Mouse (Mus musculus) neural tube, embryonic 13.5 days (tissue): ENCODE measurements at regions not wholly inside any gene's neighbourhood (a gene's known extent, or its start where the extent isn't known, plus 50 kb on each side); places are given as distances from the start of the nearest gene placed in this dataset.

Experiments used
- ATAC-seq: fragments of 200-750 bp; cut with Nextera tagmentation; 2 replicates; pipeline ENCODE4 v1.8.0; 2017; ENCODE audit warnings: low read depth, mild to moderate bottlenecking, moderate TSS enrichment, moderate library complexity
- H3K27ac ChIP-seq: fragments of 300-500 bp; sonication (generic); replicated peaks from 2 replicates; pipeline ENCODE4 v1.5.1; 2015; ENCODE audit warnings: moderate library complexity, mild to moderate bottlenecking, inconsistent platforms
- H3K27me3 ChIP-seq: fragments of 300-500 bp; sonication (generic); 2 replicates; pipeline ENCODE4 v1.6.1; 2015; ENCODE audit warnings: mild to moderate bottlenecking, inconsistent platforms
- H3K36me3 ChIP-seq: fragments of 300-500 bp; sonication (generic); 2 replicates; pipeline ENCODE4 v1.6.1; 2015; ENCODE audit warnings: mild to moderate bottlenecking, inconsistent platforms
- H3K4me1 ChIP-seq: fragments of 300-500 bp; sonication (generic); replicated peaks from 2 replicates; pipeline ENCODE4 v1.6.1; 2015; ENCODE audit warnings: inconsistent platforms
- H3K4me2 ChIP-seq: fragments of 300-500 bp; sonication (generic); 2 replicates; pipeline ENCODE4 v1.6.1; 2015; ENCODE audit warnings: inconsistent platforms, mild to moderate bottlenecking, moderate library complexity
- H3K4me3 ChIP-seq: fragments of 300-500 bp; sonication (generic); 2 replicates; pipeline ENCODE4 v1.5.1; 2015; ENCODE audit warnings: mild to moderate bottlenecking, inconsistent platforms
- H3K9ac ChIP-seq: fragments of 300-500 bp; sonication (generic); 2 replicates; pipeline ENCODE4 v1.6.1; 2015; ENCODE audit warnings: moderate library complexity, mild to moderate bottlenecking, inconsistent platforms
- H3K9me3 ChIP-seq: fragments of 300-500 bp; sonication (generic); 2 replicates; pipeline ENCODE4 v1.6.1; 2016; ENCODE audit warnings: inconsistent platforms
- WGBS: fragments of 180-500 bp; shearing (Covaris S2); methylation state at CpG from one replicate; pipeline ENCODE4 v1.1.7; 2015; 5-methylcytosine and 5-hydroxymethylcytosine counted together

DNA sequence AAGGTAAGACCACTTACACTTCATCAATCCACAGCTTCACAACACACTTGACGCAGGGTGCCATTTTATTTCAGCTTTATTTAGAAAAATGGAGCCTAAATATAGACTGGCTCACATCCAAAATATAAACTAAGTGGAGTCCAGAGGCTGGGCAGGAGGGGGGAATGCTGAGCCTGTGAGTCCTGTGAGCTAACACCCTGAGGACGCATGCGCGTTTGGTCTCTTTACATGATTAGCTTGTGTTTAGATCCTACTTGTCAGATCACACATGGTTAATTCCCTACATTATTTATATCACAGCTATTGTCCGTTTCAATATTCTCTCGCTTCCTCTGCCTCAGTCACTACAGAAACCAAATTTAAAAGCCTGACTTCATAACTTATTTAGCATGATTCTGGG lies 99.1 kb upstream of the Hnrnpa3 start:
- 48% methylated on average over 6 of the region's 6 CpGs for WGBS
- no peak overlapping the region for H3K9ac ChIP-seq

DNA sequence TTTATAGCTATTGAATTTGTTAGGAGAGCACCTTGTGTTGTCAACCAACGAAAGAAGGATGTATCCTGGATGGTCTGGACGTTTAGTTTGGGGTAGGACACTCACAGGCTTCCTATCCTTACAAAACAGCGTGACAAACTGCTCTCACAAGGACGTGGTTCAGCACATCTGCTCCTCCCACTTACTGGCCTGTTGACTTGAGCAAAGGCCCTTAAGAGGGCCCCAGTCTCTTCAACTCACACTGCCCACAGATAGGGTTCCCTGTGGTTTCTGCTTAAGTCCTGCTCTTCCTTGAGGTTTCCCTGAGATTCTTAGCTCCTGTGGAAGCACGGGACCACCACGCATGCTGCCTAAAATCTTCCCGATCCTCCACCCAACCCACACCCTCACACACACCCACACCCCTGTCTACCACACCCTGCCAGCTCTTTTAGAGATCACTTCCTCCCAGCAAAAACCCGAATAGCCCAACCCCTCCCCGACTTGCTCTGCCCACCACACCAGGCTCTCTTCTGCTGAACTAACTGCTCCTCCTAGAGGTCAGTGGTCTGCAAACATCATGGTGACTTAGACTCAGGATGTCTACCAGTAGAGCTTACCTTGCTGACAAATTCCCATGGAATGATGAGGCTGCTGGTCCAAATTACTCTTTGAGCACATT lies 95.7 kb upstream of the Hnrnpa3 start:
- H3K9me3 ChIP-seq: no peaks in the 10 kb centered on the region
- H3K27me3 ChIP-seq: no peaks in the 10 kb centered on the region
- ATAC-seq: no peak
- H3K9ac ChIP-seq: no peak overlapping the region
- 63% methylated on average over 9 of the region's 9 CpGs for WGBS
- no peaks in the 10 kb centered on the region for H3K36me3 ChIP-seq
- H3K4me1 ChIP-seq: peaks cover 3% of the 10 kb centered on the region; the same call in 1 of the 2 replicates
- H3K4me2 ChIP-seq: no peak overlapping the region
- H3K27ac ChIP-seq: no peak overlapping the region
- H3K4me3 ChIP-seq: no peak overlapping the region

More for the DNA sequence above, 99.1 kb upstream of the Hnrnpa3 start:
- Histone ChIP-seq H3K9me3 (no peaks in the 10 kb centered on the region), H3K4me3 (no peak overlapping the region), H3K27ac (no peak overlapping the region), H3K36me3 (no peaks in the 10 kb centered on the region), H3K4me1 (0 out of 2 replicates have a peak, but pooled peaks cover 3% of the 10 kb centered on the region), H3K4me2 (no peak overlapping the region), H3K27me3 (no peaks in the 10 kb centered on the region)
- ATAC-seq: no peak

DNA sequence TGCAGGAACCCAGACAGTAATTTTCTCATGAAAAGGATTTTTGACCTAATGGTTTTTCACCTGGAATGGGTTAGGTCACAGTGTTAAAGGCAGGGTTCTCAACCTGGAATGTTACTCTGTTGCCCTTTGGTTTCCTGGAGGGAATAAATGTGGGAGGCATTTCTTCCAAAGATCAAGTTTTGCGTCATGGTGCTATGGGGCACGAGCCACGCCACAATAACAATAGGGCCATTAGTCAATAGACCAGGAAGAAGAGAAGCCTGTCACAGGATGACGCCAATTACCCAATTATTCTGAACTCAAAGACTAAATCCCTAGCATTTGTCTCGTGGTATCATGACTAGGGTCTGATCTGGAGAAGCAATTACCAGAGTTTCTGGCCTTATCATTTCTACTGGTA lies 94.3 kb upstream of the Hnrnpa3 start:
- Histone ChIP-seq H3K4me2 (no peak overlapping the region), H3K9ac (no peak overlapping the region), H3K27me3 (no peaks in the 10 kb centered on the region), H3K27ac (no peak overlapping the region), H3K4me3 (no peak overlapping the region), H3K36me3 (no peaks in the 10 kb centered on the region), H3K4me1 (peaks cover 1% of the 10 kb centered on the region; the same call in 1 of the 2 replicates), H3K9me3 (no peaks in the 10 kb centered on the region)
- 42% methylated on average over 5 of the region's 5 CpGs for WGBS
- no peak for ATAC-seq

DNA sequence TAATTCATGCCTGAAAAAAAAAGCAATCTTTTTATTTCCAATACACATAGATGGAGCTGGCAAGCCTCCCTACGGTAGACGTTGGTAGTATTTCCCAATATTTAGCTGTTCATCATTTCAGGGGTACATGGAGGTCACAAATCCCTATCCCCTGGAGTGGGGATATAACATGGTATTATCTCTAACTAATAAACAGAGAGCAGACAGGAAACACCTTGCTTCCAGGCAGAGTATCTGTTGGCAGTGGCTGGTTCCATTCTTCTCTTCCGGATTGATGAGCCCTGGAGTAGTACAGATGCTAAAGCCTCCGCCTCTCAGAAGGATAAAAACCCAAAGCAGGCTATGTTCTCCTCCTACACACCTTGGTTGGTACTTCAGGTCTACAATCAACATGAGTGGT lies 91.9 kb upstream of the Hnrnpa3 start:
- no peaks in the 10 kb centered on the region for H3K36me3 ChIP-seq
- H3K9me3 ChIP-seq: no peaks in the 10 kb centered on the region
- no peak overlapping the region for H3K27ac ChIP-seq
- no peak overlapping the region for H3K4me2 ChIP-seq
- no peak overlapping the region for H3K4me3 ChIP-seq
- 91% methylated on average over 4 of the region's 4 CpGs for WGBS
- no peaks in the 10 kb centered on the region; the same call in 1 of the 2 replicates for H3K4me1 ChIP-seq
- no peak overlapping the region for H3K9ac ChIP-seq
- no peaks in the 10 kb centered on the region for H3K27me3 ChIP-seq
- no peak for ATAC-seq

DNA sequence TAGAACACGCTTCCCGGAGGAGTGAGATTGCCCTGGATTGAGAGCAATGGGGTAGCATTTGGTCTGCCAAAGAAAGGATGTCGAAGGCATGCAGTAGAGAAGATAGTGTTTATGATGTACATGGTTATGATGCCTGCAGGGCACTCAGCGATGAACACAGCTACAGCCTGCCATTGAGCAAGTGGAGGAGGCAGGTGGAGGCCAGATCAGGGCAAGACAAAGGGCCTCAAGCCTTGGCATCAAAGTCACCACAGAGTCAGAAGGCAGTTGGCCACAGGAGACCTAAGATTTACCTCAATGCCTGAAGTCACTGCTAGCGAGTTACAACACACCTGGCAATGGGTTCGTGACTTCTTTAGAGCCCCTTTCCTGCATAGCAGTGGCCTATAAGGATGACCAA lies 89.3 kb upstream of the Hnrnpa3 start:
- Histone ChIP-seq H3K4me2 (no peak overlapping the region), H3K4me3 (no peak overlapping the region), H3K4me1 (no peaks in the 10 kb centered on the region; the same call in 1 of the 2 replicates), H3K9ac (no peak overlapping the region), H3K9me3 (no peaks in the 10 kb centered on the region), H3K36me3 (no peaks in the 10 kb centered on the region), H3K27ac (no peak overlapping the region), H3K27me3 (no peaks in the 10 kb centered on the region)
- 82% methylated on average over 6 of the region's 6 CpGs for WGBS
- ATAC-seq: no peak

DNA sequence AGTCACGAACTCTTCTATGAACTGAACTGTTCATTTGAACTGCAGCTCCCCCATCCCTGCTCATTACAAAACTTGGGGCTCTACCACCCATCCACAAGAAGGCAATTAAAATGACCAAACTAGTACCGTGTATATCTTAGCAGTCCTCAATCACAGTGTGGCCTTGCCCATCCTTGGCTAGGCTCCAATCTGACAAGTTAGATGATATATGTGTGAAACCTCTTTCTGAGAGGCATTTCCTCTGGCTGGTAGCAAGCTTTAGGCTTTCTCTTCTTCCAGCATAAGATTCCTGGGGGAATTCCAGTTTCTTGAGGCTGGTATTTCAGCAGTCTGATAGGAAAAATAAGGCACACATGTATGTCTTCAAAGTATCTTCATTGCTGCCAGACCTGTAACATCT lies 88.8 kb upstream of the Hnrnpa3 start:
- WGBS: 76% methylated on average over 2 of the region's 2 CpGs
- H3K4me2 ChIP-seq: no peak overlapping the region
- ATAC-seq: no peak

DNA sequence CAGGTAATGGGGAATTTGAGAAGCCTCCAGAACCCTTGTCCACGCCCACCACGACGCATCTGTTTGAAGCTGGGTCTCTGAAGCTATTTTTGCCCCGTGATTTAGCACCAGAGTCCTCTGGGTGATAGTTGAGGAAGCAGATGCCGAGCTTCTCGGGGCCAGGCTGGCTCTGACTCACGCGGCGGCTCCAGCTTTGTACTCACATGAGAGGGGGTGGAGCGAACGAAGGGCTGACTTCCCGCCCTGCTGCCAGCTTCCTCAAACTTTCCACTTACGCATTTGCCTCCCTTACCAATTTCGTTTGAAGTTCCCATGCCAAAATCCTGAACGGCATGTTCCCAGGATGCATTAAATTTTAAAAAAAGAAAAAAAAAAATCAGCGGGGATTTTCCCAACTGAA lies 74.1 kb upstream of the Hnrnpa3 start:
- H3K36me3 ChIP-seq: no peaks in the 10 kb centered on the region
- no peaks in the 10 kb centered on the region for H3K9me3 ChIP-seq
- no peak overlapping the region for H3K27ac ChIP-seq
- H3K27me3 ChIP-seq: no peaks in the 10 kb centered on the region
- peak overlapping the region; percentile 52 for H3K4me2 ChIP-seq
- peaks cover 17% of the 10 kb centered on the region for H3K4me1 ChIP-seq
- H3K4me3 ChIP-seq: peak overlapping the region; percentile 19
- no peak for ATAC-seq
- H3K9ac ChIP-seq: peak overlapping the region; percentile 26
- WGBS: 2% methylated on average over 16 of the region's 16 CpGs

More for the DNA sequence above, 88.8 kb upstream of the Hnrnpa3 start:
- Histone ChIP-seq H3K9me3 (no peaks in the 10 kb centered on the region), H3K4me1 (no peaks in the 10 kb centered on the region; the same call in 1 of the 2 replicates), H3K36me3 (no peaks in the 10 kb centered on the region), H3K27me3 (no peaks in the 10 kb centered on the region), H3K9ac (no peak overlapping the region), H3K27ac (no peak overlapping the region), H3K4me3 (no peak overlapping the region)

DNA sequence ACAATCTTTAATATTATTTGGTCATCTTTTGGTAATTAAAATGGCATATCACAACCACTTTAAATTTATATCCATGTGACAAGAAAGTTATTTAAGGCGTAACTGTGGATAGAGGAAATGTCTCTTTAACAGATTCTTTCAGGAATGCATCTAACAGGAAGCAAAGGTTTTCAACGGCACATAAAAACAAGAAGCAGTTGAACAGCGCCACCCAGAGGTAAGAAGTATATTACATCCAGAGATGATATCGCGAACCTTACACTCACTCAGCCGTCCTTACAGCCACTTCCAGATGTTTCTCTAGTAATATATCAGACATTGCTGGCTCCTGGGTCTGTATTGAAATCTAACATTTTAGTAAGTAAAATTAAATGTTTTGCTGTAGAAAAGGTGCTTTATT lies 70.5 kb upstream of the Hnrnpa3 start:
- Histone ChIP-seq H3K4me2 (no peak overlapping the region), H3K9me3 (no peaks in the 10 kb centered on the region), H3K9ac (no peak overlapping the region), H3K4me1 (peaks cover 20% of the 10 kb centered on the region), H3K36me3 (no peaks in the 10 kb centered on the region), H3K4me3 (no peak overlapping the region), H3K27me3 (no peaks in the 10 kb centered on the region), H3K27ac (no peak overlapping the region)
- under 1% methylated on average over 6 of the region's 6 CpGs for WGBS
- 0 out of 2 replicates have a peak, but pooled peaks have one; percentile 37 for ATAC-seq

DNA sequence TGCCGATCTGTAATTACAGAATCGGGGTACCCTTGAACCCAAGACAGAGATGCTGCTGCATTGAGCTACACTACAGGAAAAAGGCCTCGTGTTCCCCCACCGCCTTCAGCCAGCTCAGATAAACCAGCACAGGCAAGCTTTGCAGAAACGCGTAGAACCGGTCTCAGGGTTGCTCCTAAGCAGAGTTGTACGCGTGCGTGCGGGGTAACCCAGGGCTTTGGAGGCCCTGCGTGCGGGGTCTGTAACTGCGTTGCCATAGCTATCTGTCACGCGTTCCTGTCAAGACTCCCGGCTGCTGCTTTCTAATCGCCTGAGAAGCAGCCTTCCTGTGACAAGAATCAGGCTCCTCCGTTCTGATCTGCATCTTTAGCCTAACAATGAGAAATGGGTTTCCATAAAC lies 69.6 kb upstream of the Hnrnpa3 start:
- Histone ChIP-seq H3K27ac (peak overlapping the region; percentile 68), H3K4me2 (peak overlapping the region; percentile 49), H3K4me3 (peak overlapping the region; percentile 15; the same call in 1 of the 2 replicates), H3K9ac (peak overlapping the region; percentile 57), H3K27me3 (no peaks in the 10 kb centered on the region), H3K4me1 (peaks cover 20% of the 10 kb centered on the region), H3K36me3 (no peaks in the 10 kb centered on the region), H3K9me3 (no peaks in the 10 kb centered on the region)
- ATAC-seq: peak; percentile 77; the same call in 1 of the 2 replicates
- WGBS: 4% methylated on average over 19 of the region's 19 CpGs

DNA sequence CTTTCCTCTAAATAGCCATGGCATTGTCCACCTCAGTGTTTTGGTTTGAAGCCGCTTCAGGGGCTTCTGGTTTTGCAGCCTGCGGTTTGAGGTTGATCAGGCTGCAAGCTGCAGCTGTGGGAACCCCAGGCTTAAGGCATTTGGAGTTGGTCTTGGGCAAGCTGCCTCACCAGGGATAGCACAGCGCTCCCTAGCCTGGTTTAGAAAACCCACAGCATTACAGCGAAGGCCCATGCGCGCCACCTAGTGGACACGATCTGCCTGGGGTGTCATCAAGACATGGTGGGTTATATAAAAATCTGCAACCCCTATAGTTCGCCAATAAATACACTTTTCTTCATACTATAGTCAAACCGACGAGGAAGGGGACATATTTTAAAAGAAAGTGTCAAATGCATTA lies 68.9 kb upstream of the Hnrnpa3 start:
- H3K9me3 ChIP-seq: no peaks in the 10 kb centered on the region
- peak overlapping the region; percentile 49 for H3K4me2 ChIP-seq
- WGBS: 3% methylated on average over 10 of the region's 10 CpGs
- peak overlapping the region; percentile 68; the same call in 1 of the 2 replicates for H3K27ac ChIP-seq
- H3K4me1 ChIP-seq: peaks cover 12% of the 10 kb centered on the region
- H3K9ac ChIP-seq: no peak overlapping the region
- peak; percentile 79 for ATAC-seq
- no peaks in the 10 kb centered on the region for H3K36me3 ChIP-seq
- H3K4me3 ChIP-seq: no peak overlapping the region
- no peaks in the 10 kb centered on the region for H3K27me3 ChIP-seq

DNA sequence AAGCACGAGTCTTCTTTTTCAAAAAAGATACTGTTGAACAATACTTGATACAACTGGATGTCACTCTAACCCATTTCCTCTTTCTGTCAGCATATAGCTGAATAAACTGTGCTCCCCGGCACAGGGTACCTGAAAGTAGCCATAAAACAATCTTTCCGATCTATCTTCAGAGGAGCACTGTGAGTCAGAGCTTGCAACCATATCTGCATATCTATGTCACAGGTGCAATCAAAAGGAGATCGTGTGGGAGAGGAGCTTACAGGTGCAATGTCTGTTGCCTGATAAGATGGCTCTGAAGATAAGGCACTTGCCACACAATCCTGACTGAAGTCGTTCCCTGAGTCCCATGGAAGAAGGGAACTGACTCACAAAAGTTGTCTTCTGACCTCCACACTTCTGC lies 58.5 kb upstream of the Hnrnpa3 start:
- Histone ChIP-seq H3K9ac (no peak overlapping the region), H3K9me3 (no peaks in the 10 kb centered on the region), H3K36me3 (no peaks in the 10 kb centered on the region), H3K27me3 (no peaks in the 10 kb centered on the region), H3K4me1 (peaks cover 11% of the 10 kb centered on the region), H3K27ac (no peak overlapping the region), H3K4me2 (no peak overlapping the region), H3K4me3 (no peak overlapping the region)
- WGBS: 74% methylated on average over 5 of the region's 5 CpGs
- ATAC-seq: no peak

DNA sequence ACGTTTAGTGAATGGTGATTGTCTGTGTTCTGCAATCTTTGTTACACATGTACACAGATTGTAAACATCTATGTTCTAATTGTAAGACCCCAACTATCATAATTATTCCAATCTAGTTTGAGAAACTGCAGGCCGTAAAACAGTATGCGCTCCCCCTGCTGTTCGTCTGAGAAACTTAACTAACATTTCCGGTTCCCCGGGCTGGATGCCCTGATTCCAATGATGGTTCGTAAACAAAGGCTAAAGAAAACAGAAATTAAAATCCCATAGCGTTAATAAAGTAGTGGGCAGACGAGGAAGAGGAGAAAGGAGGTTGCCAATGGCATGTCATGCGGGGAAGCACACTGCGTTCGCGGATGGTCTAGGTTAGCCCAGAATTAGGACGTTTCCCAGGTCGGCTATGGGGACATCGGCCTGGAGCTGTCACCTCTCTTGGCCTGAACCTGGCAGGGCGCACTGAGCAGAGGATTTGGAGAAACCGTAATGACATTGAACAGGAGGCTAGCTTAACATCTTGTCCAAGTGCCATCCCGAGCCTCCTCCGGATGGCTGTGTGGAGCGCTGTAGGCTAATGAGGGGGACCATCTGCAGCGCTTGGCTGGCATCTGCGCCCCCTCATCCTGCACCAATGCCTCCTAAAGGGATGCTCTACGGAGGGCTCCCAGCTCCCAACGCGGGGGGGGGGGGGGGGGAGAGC lies 55.7 kb upstream of the Hnrnpa3 start:
- Histone ChIP-seq H3K4me2 (peak overlapping the region; percentile 62), H3K27ac (peak overlapping the region; percentile 86), H3K27me3 (no peaks in the 10 kb centered on the region), H3K4me1 (peaks cover 21% of the 10 kb centered on the region), H3K9ac (peak overlapping the region; percentile 66), H3K9me3 (no peaks in the 10 kb centered on the region), H3K36me3 (no peaks in the 10 kb centered on the region), H3K4me3 (peak overlapping the region; percentile 37)
- WGBS: 8% methylated on average over 26 of the region's 26 CpGs
- peak; percentile 93 for ATAC-seq
